Mouse (Mus musculus) forebrain, embryonic 14.5 days (tissue): Measurements from ENCODE around the gene Zdhhc16. TPM values are rescaled to one million over a fixed set of nuclear protein-coding genes. Genes with fewer than 3 reads are reported as not detected.

Experiments
- ATAC-seq: fragments of 200-750 bp; cut with Nextera tagmentation; 2 replicates; pipeline ENCODE4 v1.8.0; 2017; ENCODE audit warnings: mild to moderate bottlenecking, moderate library complexity
- DNase-seq: peaks from one replicate; pipeline ENCODE4 v3.0.0-alpha.2; 2015; ENCODE audit warnings: low spot score
- H3K27ac ChIP-seq: fragments of 300-500 bp; sonication (generic); 2 replicates; pipeline ENCODE4 v1.5.1; 2014; ENCODE audit warnings: low read depth, mild to moderate bottlenecking, control low read depth, low read length, moderate library complexity
- H3K27me3 ChIP-seq: fragments of 300-500 bp; sonication (generic); replicated peaks from 2 replicates; pipeline ENCODE4 v1.6.1; 2014; ENCODE audit warnings: low read length, control low read depth, mixed read lengths; ENCODE audit not compliant: control insufficient read depth, insufficient read depth
- H3K36me3 ChIP-seq: fragments of 300-500 bp; sonication (generic); 2 replicates; pipeline ENCODE4 v1.6.1; 2014; ENCODE audit warnings: low read length, control low read depth; ENCODE audit not compliant: control insufficient read depth, insufficient read depth
- H3K4me1 ChIP-seq: fragments of 300-500 bp; sonication (generic); 2 replicates; pipeline ENCODE4 v1.6.1; 2014; ENCODE audit warnings: antibody characterized with exemption, low read length, control low read depth; ENCODE audit not compliant: control insufficient read depth, insufficient read depth
- H3K4me2 ChIP-seq: fragments of 300-500 bp; sonication (generic); 2 replicates; pipeline ENCODE4 v1.6.1; 2014; ENCODE audit warnings: mild to moderate bottlenecking, control low read depth, low read length
- H3K4me3 ChIP-seq: fragments of 300-500 bp; sonication (generic); 2 replicates; pipeline ENCODE4 v1.5.1; 2014; ENCODE audit warnings: low read depth, low read length, control low read depth
- H3K9ac ChIP-seq: fragments of 300-500 bp; sonication (generic); 2 replicates; pipeline ENCODE4 v1.6.1; 2014; ENCODE audit warnings: mild to moderate bottlenecking, low read length, control low read depth, moderate library complexity
- H3K9me3 ChIP-seq: fragments of 300-500 bp; sonication (generic); replicated peaks from 2 replicates; pipeline ENCODE4 v1.6.1; 2016; ENCODE audit warnings: low read length, control low read depth, mixed read lengths; ENCODE audit not compliant: control insufficient read depth
- WGBS: fragments of 180-500 bp; shearing (Covaris S2); extraction: QIAGEN DNeasy Blood & Tissue Kit; methylation state at CpG from one replicate; pipeline ENCODE4 v1.1.7; 2014; 5-methylcytosine and 5-hydroxymethylcytosine counted together
- polyA plus RNA-seq: library from polyadenylated mRNA; unstranded; fragments of >200 nt; fragmentation: Nextera tagmentation; extraction: Ambion mirVana; gene quantifications from 2 replicates; pipeline ENCODE4 v1.2.1, GENCODE M21; 2014

The Zdhhc16 gene
- polyA plus RNA-seq, 1 experiment from 2014 or later: 83.7 TPM

- no peak for DNase-seq
These were observed 844 bp downstream of the Zdhhc16 start for GRCm38 (mm10) chr19:41934124-41934523.

GRCm38 (mm10) chr19:41935921-41936320 is 2.6 kb downstream of the Zdhhc16 start:
- no peak overlapping the region for H3K4me2 ChIP-seq
- H3K9ac ChIP-seq: no peak overlapping the region
- no peak overlapping the region for H3K27ac ChIP-seq
- no peaks in the 10 kb centered on the region for H3K27me3 ChIP-seq
- peaks cover 46% of the 10 kb centered on the region for H3K36me3 ChIP-seq
- DNase-seq: no peak
- H3K4me1 ChIP-seq: peaks cover 18% of the 10 kb centered on the region
- no peak for ATAC-seq
- H3K9me3 ChIP-seq: no peaks in the 10 kb centered on the region
- 94% methylated on average over 1 of the region's 1 CpGs for WGBS
- no peak overlapping the region for H3K4me3 ChIP-seq

More at GRCm38 (mm10) chr19:41934124-41934523, 844 bp downstream of the Zdhhc16 start:
- 43% methylated on average over 6 of the region's 6 CpGs for WGBS
- peaks cover 39% of the 10 kb centered on the region for H3K36me3 ChIP-seq
- H3K4me3 ChIP-seq: peak overlapping the region; percentile 81
- H3K4me1 ChIP-seq: peaks cover 18% of the 10 kb centered on the region
- no peaks in the 10 kb centered on the region for H3K9me3 ChIP-seq
- H3K4me2 ChIP-seq: peak overlapping the region; percentile 86
- no peaks in the 10 kb centered on the region for H3K27me3 ChIP-seq
- peak overlapping the region; percentile 84 for H3K9ac ChIP-seq
- ATAC-seq: no peak
- H3K27ac ChIP-seq: no peak overlapping the region

GRCm38 (mm10) chr19:41938539-41938938 is 5.3 kb downstream of the Zdhhc16 start:
- H3K4me2 ChIP-seq: no peak overlapping the region
- H3K4me3 ChIP-seq: no peak overlapping the region
- DNase-seq: no peak
- no peak overlapping the region for H3K9ac ChIP-seq
- H3K36me3 ChIP-seq: peaks cover 66% of the 10 kb centered on the region
- no peak overlapping the region for H3K27ac ChIP-seq
- no peak for ATAC-seq
- H3K9me3 ChIP-seq: no peaks in the 10 kb centered on the region
- 94% methylated on average over 5 of the region's 5 CpGs for WGBS
- H3K4me1 ChIP-seq: peaks cover 12% of the 10 kb centered on the region
- no peaks in the 10 kb centered on the region for H3K27me3 ChIP-seq

GRCm38 (mm10) chr19:41943841-41944240 is 10.6 kb downstream of the Zdhhc16 start:
- no peaks in the 10 kb centered on the region for H3K9me3 ChIP-seq
- ATAC-seq (no peak), DNase-seq (no peak)
- H3K4me2 ChIP-seq: no peak overlapping the region
- H3K27me3 ChIP-seq: no peaks in the 10 kb centered on the region
- H3K27ac ChIP-seq: no peak overlapping the region
- no peak overlapping the region for H3K4me3 ChIP-seq
- peaks cover 94% of the 10 kb centered on the region for H3K36me3 ChIP-seq
- 92% methylated on average over 7 of the region's 7 CpGs for WGBS
- no peaks in the 10 kb centered on the region for H3K4me1 ChIP-seq
- no peak overlapping the region for H3K9ac ChIP-seq

GRCm38 (mm10) chr19:41952287-41952686 is 19.0 kb downstream of the Zdhhc16 start:
- Histone ChIP-seq H3K9ac (no peak overlapping the region), H3K27ac (no peak overlapping the region), H3K9me3 (no peaks in the 10 kb centered on the region), H3K4me3 (no peak overlapping the region), H3K27me3 (no peaks in the 10 kb centered on the region), H3K4me1 (no peaks in the 10 kb centered on the region), H3K36me3 (peaks cover 98% of the 10 kb centered on the region), H3K4me2 (no peak overlapping the region)
- ATAC-seq (no peak), DNase-seq (peak; percentile 31)
- 83% methylated on average over 4 of the region's 4 CpGs for WGBS

- Histone ChIP-seq H3K9me3 (no peaks in the 10 kb centered on the region), H3K4me2 (no peak overlapping the region), H3K36me3 (peaks cover 98% of the 10 kb centered on the region), H3K9ac (no peak overlapping the region), H3K27me3 (no peaks in the 10 kb centered on the region), H3K4me3 (no peak overlapping the region), H3K4me1 (no peaks in the 10 kb centered on the region), H3K27ac (no peak overlapping the region)
- no peak for DNase-seq
- ATAC-seq: no peak
- WGBS: 91% methylated on average over 3 of the region's 3 CpGs
These were observed 20.3 kb downstream of the Zdhhc16 start for GRCm38 (mm10) chr19:41953574-41953973.

GRCm38 (mm10) chr19:41969618-41970017 is 36.3 kb downstream of the Zdhhc16 start:
- WGBS: 95% methylated on average over 7 of the region's 7 CpGs
- peaks cover 43% of the 10 kb centered on the region for H3K36me3 ChIP-seq

GRCm38 (mm10) chr19:41973891-41974794 is 40.9 kb downstream of the Zdhhc16 start:
- DNase-seq: peak; percentile 32
- Histone ChIP-seq H3K9me3 (no peaks in the 10 kb centered on the region), H3K27me3 (no peaks in the 10 kb centered on the region), H3K36me3 (peaks cover 3% of the 10 kb centered on the region; the same call in 1 of the 2 replicates), H3K4me2 (no peak overlapping the region), H3K4me1 (no peaks in the 10 kb centered on the region), H3K9ac (no peak overlapping the region), H3K4me3 (no peak overlapping the region), H3K27ac (no peak overlapping the region)
- 58% methylated on average over 13 of the region's 13 CpGs for WGBS
- ATAC-seq: no peak

More at GRCm38 (mm10) chr19:41969618-41970017, 36.3 kb downstream of the Zdhhc16 start:
- H3K4me1 ChIP-seq: no peaks in the 10 kb centered on the region
- no peak for DNase-seq
- no peak overlapping the region for H3K4me2 ChIP-seq
- no peaks in the 10 kb centered on the region for H3K27me3 ChIP-seq
- no peak overlapping the region for H3K9ac ChIP-seq
- no peak overlapping the region for H3K27ac ChIP-seq
- no peak overlapping the region for H3K4me3 ChIP-seq
- no peaks in the 10 kb centered on the region for H3K9me3 ChIP-seq
- ATAC-seq: no peak

- peak; percentile 5 for ATAC-seq
These were observed 47.1 kb downstream of the Zdhhc16 start for GRCm38 (mm10) chr19:41980422-41980818.

More at GRCm38 (mm10) chr19:41980422-41980818, 47.1 kb downstream of the Zdhhc16 start:
- peak overlapping the region; percentile 72 for H3K27ac ChIP-seq
- H3K4me1 ChIP-seq: peaks cover 7% of the 10 kb centered on the region; the same call in 1 of the 2 replicates
- peak overlapping the region; percentile 76 for H3K4me2 ChIP-seq
- no peaks in the 10 kb centered on the region for H3K9me3 ChIP-seq
- peak overlapping the region; percentile 82 for H3K9ac ChIP-seq
- WGBS: under 1% methylated on average over 16 of the region's 16 CpGs
- peak; percentile 50 for DNase-seq
- H3K36me3 ChIP-seq: no peaks in the 10 kb centered on the region
- H3K27me3 ChIP-seq: 0 out of 2 replicates have a peak, but pooled peaks cover 11% of the 10 kb centered on the region
- peak overlapping the region; percentile 81 for H3K4me3 ChIP-seq
